Mouse (Mus musculus) megakaryocyte, embryonic 14.5 days (primary cell): ENCODE measurements around the gene St6gal1. TPM values are rescaled to one million over a fixed set of nuclear protein-coding genes. Genes with fewer than 3 reads are reported as not detected.

Experiments
- H3K27me3 ChIP-seq: replicated peaks from 2 replicates; pipeline ENCODE3; 2012; ENCODE audit warnings: inconsistent platforms
- H3K36me3 ChIP-seq: replicated peaks from 2 replicates; pipeline ENCODE3; 2012; ENCODE audit warnings: low read length, inconsistent platforms, mixed read lengths
- H3K4me1 ChIP-seq: 2 replicates; pipeline ENCODE4 v1.6.1; 2012; ENCODE audit warnings: inconsistent platforms
- H3K4me3 ChIP-seq: replicated peaks from 2 replicates; pipeline ENCODE3; 2012; ENCODE audit warnings: moderate library complexity, mild to moderate bottlenecking, inconsistent platforms
- H3K9me3 ChIP-seq: 2 replicates; pipeline ENCODE4 v1.6.1; 2012; ENCODE audit warnings: inconsistent platforms
- FLI1 ChIP-seq: IDR thresholded peaks from 2 replicates; pipeline ENCODE4 v1.6.1; 2012; ENCODE audit warnings: low read length, inconsistent platforms, mixed read lengths
- GATA1 ChIP-seq: IDR thresholded peaks from 3 replicates; pipeline ENCODE4 v1.6.1; 2012; ENCODE audit warnings: mixed read lengths, low read length, inconsistent platforms, borderline replicate concordance
- polyA plus RNA-seq: library from polyadenylated mRNA; stranded (reverse); fragments of >175 nt; gene quantifications from 2 replicates; pipeline ENCODE4 v1.2.3, GENCODE M21; 2012; ENCODE audit warnings: low replicate concordance; ENCODE audit not compliant: insufficient read depth

St6gal1 gene
- polyA plus RNA-seq, 1 experiment, result not detected

GRCm38 (mm10) chr16:23308012-23308554 lies 83.5 kb downstream of the St6gal1 start:
- no peaks in the 10 kb centered on the region for H3K4me1 ChIP-seq
- TF ChIP-seq GATA1 (no peak), FLI1 (no peak)
- no peak overlapping the region for H3K4me3 ChIP-seq
- H3K36me3 ChIP-seq, result no peaks in the 10 kb centered on the region
- H3K27me3 ChIP-seq, result peaks cover 16% of the 10 kb centered on the region
- no peaks in the 10 kb centered on the region for H3K9me3 ChIP-seq

- no peaks in the 10 kb centered on the region for H3K9me3 ChIP-seq
- H3K27me3 ChIP-seq, result peaks cover 14% of the 10 kb centered on the region
- no peaks in the 10 kb centered on the region for H3K4me1 ChIP-seq
- no peaks in the 10 kb centered on the region for H3K36me3 ChIP-seq
- no peak overlapping the region for H3K4me3 ChIP-seq
- TF ChIP-seq GATA1, result no peak
- no peak for TF ChIP-seq FLI1
Measured at GRCm38 (mm10) chr16:23309080-23309479, 84.5 kb downstream of the St6gal1 start.

GRCm38 (mm10) chr16:23312604-23313003 lies 88.1 kb downstream of the St6gal1 start:
- Histone ChIP-seq H3K4me1 (no peaks in the 10 kb centered on the region), H3K9me3 (peaks cover 2% of the 10 kb centered on the region; the same call in 1 of the 2 replicates), H3K36me3 (no peaks in the 10 kb centered on the region), H3K27me3 (peaks cover 5% of the 10 kb centered on the region), H3K4me3 (no peak overlapping the region)
- TF ChIP-seq GATA1, result no peak
- TF ChIP-seq FLI1, result no peak

- H3K4me1 ChIP-seq, result no peaks in the 10 kb centered on the region
Measured at GRCm38 (mm10) chr16:23314790-23315189, 90.2 kb downstream of the St6gal1 start.

GRCm38 (mm10) chr16:23317411-23318047 lies 93.0 kb downstream of the St6gal1 start:
- no peaks in the 10 kb centered on the region for H3K4me1 ChIP-seq
- H3K36me3 ChIP-seq, result no peaks in the 10 kb centered on the region
- TF ChIP-seq FLI1, result no peak

More at GRCm38 (mm10) chr16:23314790-23315189, 90.2 kb downstream of the St6gal1 start:
- Histone ChIP-seq H3K4me3 (no peak overlapping the region), H3K9me3 (peaks cover 2% of the 10 kb centered on the region; the same call in 1 of the 2 replicates), H3K36me3 (no peaks in the 10 kb centered on the region), H3K27me3 (no peaks in the 10 kb centered on the region)
- no peak for TF ChIP-seq FLI1
- no peak for TF ChIP-seq GATA1

GRCm38 (mm10) chr16:23320025-23320424 lies 95.5 kb downstream of the St6gal1 start:
- H3K9me3 ChIP-seq, result peaks cover 6% of the 10 kb centered on the region
- H3K27me3 ChIP-seq, result no peaks in the 10 kb centered on the region
- H3K4me1 ChIP-seq, result no peaks in the 10 kb centered on the region
- no peak overlapping the region for H3K4me3 ChIP-seq
- TF ChIP-seq FLI1, result no peak
- TF ChIP-seq GATA1, result no peak
- no peaks in the 10 kb centered on the region for H3K36me3 ChIP-seq

More at GRCm38 (mm10) chr16:23317411-23318047, 93.0 kb downstream of the St6gal1 start:
- no peak overlapping the region for H3K4me3 ChIP-seq
- H3K27me3 ChIP-seq, result no peaks in the 10 kb centered on the region
- peaks cover 6% of the 10 kb centered on the region for H3K9me3 ChIP-seq

- Histone ChIP-seq H3K36me3 (no peaks in the 10 kb centered on the region), H3K27me3 (no peaks in the 10 kb centered on the region), H3K9me3 (peaks cover 6% of the 10 kb centered on the region), H3K4me3 (no peak overlapping the region), H3K4me1 (no peaks in the 10 kb centered on the region)
- no peak for TF ChIP-seq GATA1
- TF ChIP-seq FLI1, result no peak
Measured at GRCm38 (mm10) chr16:23320579-23320978, 96.0 kb downstream of the St6gal1 start.

- TF ChIP-seq FLI1 (no peak), GATA1 (no peak)
- Histone ChIP-seq H3K4me3 (no peak overlapping the region), H3K9me3 (peaks cover 4% of the 10 kb centered on the region; the same call in 1 of the 2 replicates), H3K27me3 (no peaks in the 10 kb centered on the region), H3K36me3 (no peaks in the 10 kb centered on the region), H3K4me1 (no peaks in the 10 kb centered on the region)
Measured at GRCm38 (mm10) chr16:23322453-23322852, 97.9 kb downstream of the St6gal1 start.

- Histone ChIP-seq H3K4me1 (peaks cover 5% of the 10 kb centered on the region; the same call in 1 of the 2 replicates), H3K9me3 (peaks cover 4% of the 10 kb centered on the region; the same call in 1 of the 2 replicates), H3K27me3 (no peaks in the 10 kb centered on the region), H3K36me3 (no peaks in the 10 kb centered on the region), H3K4me3 (no peak overlapping the region)
- no peak for TF ChIP-seq GATA1
- no peak for TF ChIP-seq FLI1
Measured at GRCm38 (mm10) chr16:23323915-23324314, 99.4 kb downstream of the St6gal1 start.

GRCm38 (mm10) chr16:23324867-23325650 lies 100.5 kb downstream of the St6gal1 start:
- Histone ChIP-seq H3K36me3 (no peaks in the 10 kb centered on the region), H3K4me3 (no peak overlapping the region), H3K4me1 (peaks cover 5% of the 10 kb centered on the region; the same call in 1 of the 2 replicates), H3K27me3 (peaks cover 3% of the 10 kb centered on the region), H3K9me3 (peaks cover 4% of the 10 kb centered on the region; the same call in 1 of the 2 replicates)
- TF ChIP-seq GATA1, result no peak
- no peak for TF ChIP-seq FLI1

GRCm38 (mm10) chr16:23326664-23327063 lies 102.1 kb downstream of the St6gal1 start:
- Histone ChIP-seq H3K9me3 (no peaks in the 10 kb centered on the region), H3K27me3 (peaks cover 5% of the 10 kb centered on the region), H3K4me3 (no peak overlapping the region), H3K36me3 (no peaks in the 10 kb centered on the region), H3K4me1 (peaks cover 5% of the 10 kb centered on the region; the same call in 1 of the 2 replicates)
- TF ChIP-seq FLI1, result no peak
